Mouse (Mus musculus): ENCODE results near the gene Mtcl1. TPM values are rescaled to one million over a fixed set of nuclear protein-coding genes. Genes with fewer than 3 reads are reported as not detected.

Mtcl1 gene
- polyA plus RNA-seq, 1 experiment from 2014 or later, result 8.6 TPM

- no peak for DNase-seq (ENCODE audit: low spot score)
- no peak for ATAC-seq
- H3K4me2 ChIP-seq (replicated peaks; ENCODE audit: low read depth, low read length), result no peak overlapping the region
- H3K4me1 ChIP-seq (ENCODE audit: insufficient read depth, low read depth, low read length), result no peaks in the 10 kb centered on the region
- no peak overlapping the region for H3K9ac ChIP-seq (replicated peaks; ENCODE audit: low read depth)
- WGBS, result 47% methylated on average over 13 of the region's 13 CpGs
- no peaks in the 10 kb centered on the region for H3K9me3 ChIP-seq (ENCODE audit: low read length)
- H3K27ac ChIP-seq (ENCODE audit: low read length), result no peak overlapping the region
- TF ChIP-seq CTCF (IDR thresholded peaks at IDR 0.05) (no peak), EP300 (IDR thresholded peaks at IDR 0.05) (no peak)
- no peaks in the 10 kb centered on the region for H3K36me3 ChIP-seq (ENCODE audit: insufficient read depth, low read length)
- no peak overlapping the region for H3K4me3 ChIP-seq (ENCODE audit: low read depth, low read length)
- H3K27me3 ChIP-seq (replicated peaks; ENCODE audit: insufficient read depth, low read length), result no peaks in the 10 kb centered on the region
Observed at GRCm38 (mm10) chr17:66314566-66315285, 134.8 kb downstream of the Mtcl1 start.

- Histone ChIP-seq H3K4me2 (replicated peaks; ENCODE audit: low read depth, low read length) (no peak overlapping the region), H3K27me3 (replicated peaks; ENCODE audit: insufficient read depth, low read length) (no peaks in the 10 kb centered on the region), H3K36me3 (ENCODE audit: insufficient read depth, low read length) (no peaks in the 10 kb centered on the region), H3K9ac (replicated peaks; ENCODE audit: low read depth) (no peak overlapping the region), H3K4me3 (ENCODE audit: low read depth, low read length) (no peak overlapping the region), H3K9me3 (ENCODE audit: low read length) (no peaks in the 10 kb centered on the region), H3K27ac (ENCODE audit: low read length) (no peak overlapping the region), H3K4me1 (ENCODE audit: insufficient read depth, low read depth, low read length) (no peaks in the 10 kb centered on the region)
- no peak for ATAC-seq
- 89% methylated on average over 7 of the region's 7 CpGs for WGBS
- TF ChIP-seq CTCF (IDR thresholded peaks at IDR 0.05) (no peak), EP300 (IDR thresholded peaks at IDR 0.05) (no peak)
- DNase-seq (ENCODE audit: low spot score), result no peak
Observed at GRCm38 (mm10) chr17:66301906-66302305, 147.6 kb downstream of the Mtcl1 start.

- WGBS, result 69% methylated on average over 4 of the region's 4 CpGs
- no peak overlapping the region for H3K9ac ChIP-seq (replicated peaks; ENCODE audit: low read depth)
- H3K36me3 ChIP-seq (ENCODE audit: insufficient read depth, low read length), result no peaks in the 10 kb centered on the region
- H3K27ac ChIP-seq (ENCODE audit: low read length), result no peak overlapping the region
- ATAC-seq (no peak), DNase-seq (ENCODE audit: low spot score) (no peak)
- no peak for TF ChIP-seq CTCF (IDR thresholded peaks at IDR 0.05)
- no peak for TF ChIP-seq EP300 (IDR thresholded peaks at IDR 0.05)
- no peak overlapping the region for H3K4me2 ChIP-seq (replicated peaks; ENCODE audit: low read depth, low read length)
- H3K4me3 ChIP-seq (ENCODE audit: low read depth, low read length), result no peak overlapping the region
- H3K27me3 ChIP-seq (replicated peaks; ENCODE audit: insufficient read depth, low read length), result no peaks in the 10 kb centered on the region
- no peaks in the 10 kb centered on the region for H3K9me3 ChIP-seq (ENCODE audit: low read length)
- no peaks in the 10 kb centered on the region for H3K4me1 ChIP-seq (ENCODE audit: insufficient read depth, low read depth, low read length)
Observed at GRCm38 (mm10) chr17:66301267-66301666, 148.3 kb downstream of the Mtcl1 start.

- no peaks in the 10 kb centered on the region for H3K27me3 ChIP-seq (replicated peaks; ENCODE audit: insufficient read depth, low read length)
- H3K36me3 ChIP-seq (ENCODE audit: insufficient read depth, low read length), result no peaks in the 10 kb centered on the region
- TF ChIP-seq EP300 (IDR thresholded peaks at IDR 0.05) (no peak), CTCF (IDR thresholded peaks at IDR 0.05) (no peak)
- H3K9ac ChIP-seq (replicated peaks; ENCODE audit: low read depth), result no peak overlapping the region
- H3K4me2 ChIP-seq (replicated peaks; ENCODE audit: low read depth, low read length), result no peak overlapping the region
- ATAC-seq, result no peak
- no peak overlapping the region for H3K4me3 ChIP-seq (ENCODE audit: low read depth, low read length)
- WGBS, result 91% methylated on average over 3 of the region's 3 CpGs
- no peak overlapping the region for H3K27ac ChIP-seq (ENCODE audit: low read length)
- no peaks in the 10 kb centered on the region for H3K9me3 ChIP-seq (ENCODE audit: low read length)
- H3K4me1 ChIP-seq (ENCODE audit: insufficient read depth, low read depth, low read length), result no peaks in the 10 kb centered on the region
- DNase-seq (ENCODE audit: low spot score), result no peak
Observed at GRCm38 (mm10) chr17:66297721-66298120, 151.8 kb downstream of the Mtcl1 start.

- 87% methylated on average over 4 of the region's 4 CpGs for WGBS
- Histone ChIP-seq H3K27ac (ENCODE audit: low read length) (no peak overlapping the region), H3K4me1 (ENCODE audit: insufficient read depth, low read depth, low read length) (no peaks in the 10 kb centered on the region), H3K9me3 (ENCODE audit: low read length) (no peaks in the 10 kb centered on the region), H3K4me2 (replicated peaks; ENCODE audit: low read depth, low read length) (no peak overlapping the region), H3K27me3 (replicated peaks; ENCODE audit: insufficient read depth, low read length) (no peaks in the 10 kb centered on the region), H3K9ac (replicated peaks; ENCODE audit: low read depth) (no peak overlapping the region), H3K4me3 (ENCODE audit: low read depth, low read length) (no peak overlapping the region), H3K36me3 (ENCODE audit: insufficient read depth, low read length) (no peaks in the 10 kb centered on the region)
- DNase-seq (ENCODE audit: low spot score) (no peak), ATAC-seq (no peak)
- TF ChIP-seq EP300 (IDR thresholded peaks at IDR 0.05) (no peak), CTCF (IDR thresholded peaks at IDR 0.05) (no peak)
Observed at GRCm38 (mm10) chr17:66293581-66293980, 156.0 kb downstream of the Mtcl1 start.

GRCm38 (mm10) chr17:66289894-66290293 is 159.7 kb downstream of the Mtcl1 start:
- no peak overlapping the region for H3K4me2 ChIP-seq (replicated peaks; ENCODE audit: low read depth, low read length)
- no peak for TF ChIP-seq CTCF (IDR thresholded peaks at IDR 0.05)
- no peak for TF ChIP-seq EP300 (IDR thresholded peaks at IDR 0.05)
- H3K4me3 ChIP-seq (ENCODE audit: low read depth, low read length), result no peak overlapping the region
- DNase-seq (ENCODE audit: low spot score) (no peak), ATAC-seq (no peak)
- H3K9me3 ChIP-seq (ENCODE audit: low read length), result no peaks in the 10 kb centered on the region
- no peaks in the 10 kb centered on the region for H3K36me3 ChIP-seq (ENCODE audit: insufficient read depth, low read length)
- H3K9ac ChIP-seq (replicated peaks; ENCODE audit: low read depth), result no peak overlapping the region
- H3K4me1 ChIP-seq (ENCODE audit: insufficient read depth, low read depth, low read length), result no peaks in the 10 kb centered on the region
- H3K27ac ChIP-seq (ENCODE audit: low read length), result no peak overlapping the region
- H3K27me3 ChIP-seq (replicated peaks; ENCODE audit: insufficient read depth, low read length), result no peaks in the 10 kb centered on the region
- 82% methylated on average over 4 of the region's 4 CpGs for WGBS

Other genes starting within 250 kb of the Mtcl1 start
- gene Rab12, start 70.0 kb upstream of the Mtcl1 start, polyA plus RNA-seq (2015; fragmentation: Nextera tagmentation; extraction: Ambion mirVana), result 70.8 and 72.8 TPM in 2 replicates
- gene Themis3, start 144.9 kb upstream of the Mtcl1 start, polyA plus RNA-seq (2015; fragmentation: Nextera tagmentation; extraction: Ambion mirVana), result 0.08 and 0.10 TPM in 2 replicates

Data from lung, postnatal 0 days (tissue).